Mouse (Mus musculus): ENCODE data around the gene Slc25a33. TPM values are rescaled to one million over a fixed set of nuclear protein-coding genes. Genes with fewer than 3 reads are reported as not detected.
A peak's percentile ranks its signal among the peaks of the same experiment; 100 is the strongest.

The Slc25a33 gene
- polyA plus RNA-seq, 1 experiment from 2014 or later, result 22.0 TPM

DNA sequence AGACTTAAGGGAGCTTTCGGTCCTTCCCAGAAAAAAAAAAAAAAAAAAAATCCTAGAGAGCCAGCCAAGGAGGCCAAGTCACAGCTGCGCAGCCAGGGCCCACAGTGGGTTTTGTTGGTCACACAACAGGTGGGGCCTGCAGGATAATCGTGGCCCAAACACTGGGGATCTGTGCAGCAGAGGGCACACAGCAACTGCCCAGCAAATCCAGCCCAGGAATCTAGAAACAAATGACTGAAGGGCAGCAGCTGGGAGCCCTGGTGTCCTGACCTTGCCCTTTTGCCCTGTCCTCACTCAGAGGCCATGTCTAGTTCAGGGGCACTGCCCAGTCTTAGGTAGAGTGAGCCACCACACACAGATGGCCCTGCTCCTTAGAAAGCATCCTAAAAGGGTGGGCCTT, 41.8 kb downstream of the Slc25a33 start:
- Histone ChIP-seq H3K27ac (ENCODE audit: low read depth, low read length) (no peak overlapping the region), H3K9ac (ENCODE audit: low read length) (no peak overlapping the region), H3K36me3 (ENCODE audit: control insufficient read depth, insufficient read depth, low read length) (peaks cover 24% of the 10 kb centered on the region), H3K4me3 (ENCODE audit: low read depth, low read length) (no peak overlapping the region), H3K4me1 (ENCODE audit: control insufficient read depth, insufficient read depth, low read length) (peaks cover 38% of the 10 kb centered on the region), H3K9me3 (ENCODE audit: control insufficient read depth, low read length) (no peaks in the 10 kb centered on the region), H3K27me3 (ENCODE audit: control insufficient read depth, insufficient read depth, low read length) (no peaks in the 10 kb centered on the region), H3K4me2 (ENCODE audit: low read depth) (no peak overlapping the region)
- ATAC-seq (ENCODE audit: insufficient read depth, low FRiP score, low TSS enrichment), result no peak
- no peak for DNase-seq (ENCODE audit: low spot score)
- WGBS, result 97% methylated on average over 3 of the region's 3 CpGs

DNA sequence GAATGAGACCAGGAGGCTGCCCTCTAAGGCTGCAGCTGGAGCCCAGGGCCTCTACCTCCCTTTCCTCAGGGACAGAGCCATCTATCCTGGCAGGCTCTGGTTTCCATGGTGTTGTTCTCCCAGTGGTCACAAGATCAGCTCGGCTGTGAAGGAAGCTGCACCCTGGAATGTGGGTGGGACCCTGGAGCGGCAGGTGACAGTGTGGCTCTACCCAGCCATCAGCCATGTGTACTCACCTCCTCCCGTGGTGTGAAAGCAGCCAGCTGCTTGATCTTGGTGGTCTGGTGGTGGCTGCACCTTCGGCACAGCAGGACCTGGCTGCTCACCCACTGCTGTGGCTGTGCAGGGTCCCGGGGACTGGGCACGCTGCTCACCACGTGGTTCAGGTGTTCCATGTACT, 43.2 kb downstream of the Slc25a33 start:
- no peak for DNase-seq (ENCODE audit: low spot score)
- Histone ChIP-seq H3K4me1 (ENCODE audit: control insufficient read depth, insufficient read depth, low read length) (peaks cover 27% of the 10 kb centered on the region), H3K4me3 (ENCODE audit: low read depth, low read length) (no peak overlapping the region), H3K27ac (ENCODE audit: low read depth, low read length) (no peak overlapping the region), H3K4me2 (ENCODE audit: low read depth) (no peak overlapping the region), H3K9me3 (ENCODE audit: control insufficient read depth, low read length) (no peaks in the 10 kb centered on the region), H3K9ac (ENCODE audit: low read length) (no peak overlapping the region), H3K36me3 (ENCODE audit: control insufficient read depth, insufficient read depth, low read length) (peaks cover 37% of the 10 kb centered on the region), H3K27me3 (ENCODE audit: control insufficient read depth, insufficient read depth, low read length) (no peaks in the 10 kb centered on the region)
- WGBS, result 85% methylated on average over 7 of the region's 7 CpGs
- ATAC-seq (ENCODE audit: insufficient read depth, low FRiP score, low TSS enrichment), result no peak

DNA sequence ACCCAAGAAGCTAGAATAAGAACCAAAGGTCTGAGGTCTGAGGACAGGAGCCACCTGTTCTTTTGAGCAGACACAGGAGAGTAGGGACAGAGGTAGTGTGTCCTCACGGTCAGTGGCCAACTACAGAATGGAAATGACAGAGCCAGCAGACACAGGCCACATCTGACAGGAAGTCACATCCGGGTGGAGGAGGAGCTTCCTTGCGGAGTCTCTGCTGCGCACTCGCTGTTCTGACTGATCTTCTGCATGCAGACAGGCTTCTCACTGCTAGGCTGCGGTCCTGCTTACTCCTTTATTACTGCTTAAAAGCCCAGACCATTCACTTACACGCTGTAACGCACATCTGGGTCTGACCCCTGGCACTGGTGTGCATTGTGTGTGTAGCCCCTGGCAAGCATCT, 45.3 kb downstream of the Slc25a33 start:
- Histone ChIP-seq H3K4me1 (ENCODE audit: control insufficient read depth, insufficient read depth, low read length) (peaks cover 10% of the 10 kb centered on the region), H3K4me2 (ENCODE audit: low read depth) (no peak overlapping the region), H3K9ac (ENCODE audit: low read length) (no peak overlapping the region), H3K36me3 (ENCODE audit: control insufficient read depth, insufficient read depth, low read length) (peaks cover 43% of the 10 kb centered on the region), H3K27me3 (ENCODE audit: control insufficient read depth, insufficient read depth, low read length) (no peaks in the 10 kb centered on the region), H3K27ac (ENCODE audit: low read depth, low read length) (no peak overlapping the region), H3K9me3 (ENCODE audit: control insufficient read depth, low read length) (no peaks in the 10 kb centered on the region), H3K4me3 (ENCODE audit: low read depth, low read length) (no peak overlapping the region)
- 75% methylated on average over 8 of the region's 8 CpGs for WGBS
- ATAC-seq (ENCODE audit: insufficient read depth, low FRiP score, low TSS enrichment) (no peak), DNase-seq (ENCODE audit: low spot score) (no peak)

DNA sequence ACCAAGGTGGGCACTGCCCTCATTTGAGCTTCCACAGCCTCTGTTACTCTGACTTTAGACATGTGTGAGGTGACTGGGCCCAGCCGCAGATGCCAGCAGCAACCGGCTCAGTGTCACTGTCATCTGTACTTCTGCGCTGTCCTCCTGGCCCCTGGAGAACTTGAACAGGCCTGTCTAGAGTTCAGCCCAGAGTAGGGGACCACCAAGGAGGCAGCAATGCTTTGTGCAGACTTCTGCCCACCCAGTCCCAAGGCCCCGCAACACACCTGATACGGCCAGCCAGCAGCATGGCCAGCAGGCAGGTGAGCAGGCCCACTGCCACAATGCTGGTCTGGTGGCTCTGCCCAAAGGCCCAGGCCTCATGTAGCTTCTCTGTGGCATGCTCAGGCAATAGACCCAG, 46.4 kb downstream of the Slc25a33 start:
- Histone ChIP-seq H3K27ac (ENCODE audit: low read depth, low read length) (no peak overlapping the region), H3K4me3 (ENCODE audit: low read depth, low read length) (no peak overlapping the region), H3K4me1 (ENCODE audit: control insufficient read depth, insufficient read depth, low read length) (peaks cover 3% of the 10 kb centered on the region; the same call in 1 of the 2 replicates), H3K9me3 (ENCODE audit: control insufficient read depth, low read length) (no peaks in the 10 kb centered on the region), H3K4me2 (ENCODE audit: low read depth) (no peak overlapping the region), H3K36me3 (ENCODE audit: control insufficient read depth, insufficient read depth, low read length) (peaks cover 43% of the 10 kb centered on the region), H3K27me3 (ENCODE audit: control insufficient read depth, insufficient read depth, low read length) (no peaks in the 10 kb centered on the region), H3K9ac (ENCODE audit: low read length) (no peak overlapping the region)
- DNase-seq (ENCODE audit: low spot score), result no peak
- no peak for ATAC-seq (ENCODE audit: insufficient read depth, low FRiP score, low TSS enrichment)
- WGBS, result 100% methylated on average over 5 of the region's 5 CpGs

DNA sequence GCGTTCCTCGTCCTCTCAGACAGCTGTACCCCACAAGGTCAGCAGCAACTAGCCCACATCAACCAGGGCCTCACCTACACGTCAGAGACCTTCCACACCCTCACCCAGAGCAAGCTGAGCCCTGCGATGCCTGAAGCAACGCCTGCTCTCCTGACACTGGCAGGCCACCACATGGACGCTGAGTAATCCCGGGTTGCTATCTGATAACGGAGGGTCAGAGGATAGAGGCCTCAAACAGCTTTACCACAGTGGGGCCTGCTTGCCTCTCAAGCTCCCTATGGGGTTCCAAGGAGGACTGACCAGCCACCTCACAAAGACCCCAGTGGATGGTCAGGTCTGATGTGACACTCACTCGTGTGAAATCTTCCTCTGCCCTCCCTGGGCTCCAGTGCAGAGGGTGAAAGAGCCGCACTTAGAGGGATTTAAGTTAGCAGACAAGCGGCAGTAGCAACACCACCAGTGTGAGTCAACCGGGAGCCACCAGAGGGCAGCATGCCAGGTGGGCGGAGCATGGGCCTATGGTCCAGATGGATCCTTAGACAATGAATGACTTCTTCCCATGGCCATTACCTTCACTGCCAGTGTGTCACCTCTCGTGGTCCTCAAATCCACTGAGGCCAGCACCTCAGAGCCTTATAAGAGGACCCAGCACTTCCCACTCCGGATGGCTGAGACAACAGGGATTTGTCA, 48.3 kb downstream of the Slc25a33 start:
- WGBS, result 74% methylated on average over 15 of the region's 15 CpGs

DNA sequence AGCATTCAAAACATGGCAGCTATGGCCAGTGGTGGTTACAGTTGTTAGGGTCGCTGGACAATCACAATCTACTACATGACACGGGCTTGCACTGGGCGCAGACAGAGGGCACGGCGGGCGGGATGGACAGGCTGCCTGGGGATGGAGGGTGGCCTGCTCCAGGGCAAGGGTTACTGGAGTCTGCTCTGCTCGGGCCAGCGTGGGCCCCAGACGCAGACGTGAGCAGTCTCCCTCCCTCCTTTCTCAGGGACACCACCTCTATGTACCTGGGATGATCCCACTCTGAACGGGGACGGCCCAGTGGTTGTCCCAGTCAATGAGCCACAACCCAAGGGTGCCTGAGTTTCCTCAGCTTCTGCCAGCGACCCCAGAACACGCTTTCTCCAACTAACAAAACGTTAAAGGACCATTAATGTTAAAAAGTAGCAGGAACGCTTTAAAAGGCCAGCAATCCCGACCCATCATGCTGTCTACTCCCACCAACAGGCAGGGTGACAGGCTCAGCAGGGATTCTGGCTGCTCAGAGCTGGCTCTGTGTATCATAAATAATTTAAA, 49.1 kb downstream of the Slc25a33 start:
- no peaks in the 10 kb centered on the region for H3K4me1 ChIP-seq (ENCODE audit: control insufficient read depth, insufficient read depth, low read length)
- ATAC-seq (ENCODE audit: insufficient read depth, low FRiP score, low TSS enrichment), result no peak
- DNase-seq (ENCODE audit: low spot score), result no peak
- H3K27ac ChIP-seq (ENCODE audit: low read depth, low read length), result no peak overlapping the region
- H3K27me3 ChIP-seq (ENCODE audit: control insufficient read depth, insufficient read depth, low read length), result no peaks in the 10 kb centered on the region
- no peak overlapping the region for H3K4me3 ChIP-seq (ENCODE audit: low read depth, low read length)
- H3K4me2 ChIP-seq (ENCODE audit: low read depth), result no peak overlapping the region
- 94% methylated on average over 17 of the region's 17 CpGs for WGBS
- H3K9me3 ChIP-seq (ENCODE audit: control insufficient read depth, low read length), result no peaks in the 10 kb centered on the region
- peaks cover 42% of the 10 kb centered on the region for H3K36me3 ChIP-seq (ENCODE audit: control insufficient read depth, insufficient read depth, low read length)
- H3K9ac ChIP-seq (ENCODE audit: low read length), result no peak overlapping the region

More for the DNA sequence above, 48.3 kb downstream of the Slc25a33 start:
- Histone ChIP-seq H3K9me3 (ENCODE audit: control insufficient read depth, low read length) (no peaks in the 10 kb centered on the region), H3K27me3 (ENCODE audit: control insufficient read depth, insufficient read depth, low read length) (no peaks in the 10 kb centered on the region), H3K27ac (ENCODE audit: low read depth, low read length) (no peak overlapping the region), H3K9ac (ENCODE audit: low read length) (no peak overlapping the region), H3K4me3 (ENCODE audit: low read depth, low read length) (no peak overlapping the region), H3K4me2 (ENCODE audit: low read depth) (no peak overlapping the region), H3K4me1 (ENCODE audit: control insufficient read depth, insufficient read depth, low read length) (no peaks in the 10 kb centered on the region), H3K36me3 (ENCODE audit: control insufficient read depth, insufficient read depth, low read length) (peaks cover 41% of the 10 kb centered on the region)
- DNase-seq (ENCODE audit: low spot score) (peak; percentile 63), ATAC-seq (ENCODE audit: insufficient read depth, low FRiP score, low TSS enrichment) (no peak)

DNA sequence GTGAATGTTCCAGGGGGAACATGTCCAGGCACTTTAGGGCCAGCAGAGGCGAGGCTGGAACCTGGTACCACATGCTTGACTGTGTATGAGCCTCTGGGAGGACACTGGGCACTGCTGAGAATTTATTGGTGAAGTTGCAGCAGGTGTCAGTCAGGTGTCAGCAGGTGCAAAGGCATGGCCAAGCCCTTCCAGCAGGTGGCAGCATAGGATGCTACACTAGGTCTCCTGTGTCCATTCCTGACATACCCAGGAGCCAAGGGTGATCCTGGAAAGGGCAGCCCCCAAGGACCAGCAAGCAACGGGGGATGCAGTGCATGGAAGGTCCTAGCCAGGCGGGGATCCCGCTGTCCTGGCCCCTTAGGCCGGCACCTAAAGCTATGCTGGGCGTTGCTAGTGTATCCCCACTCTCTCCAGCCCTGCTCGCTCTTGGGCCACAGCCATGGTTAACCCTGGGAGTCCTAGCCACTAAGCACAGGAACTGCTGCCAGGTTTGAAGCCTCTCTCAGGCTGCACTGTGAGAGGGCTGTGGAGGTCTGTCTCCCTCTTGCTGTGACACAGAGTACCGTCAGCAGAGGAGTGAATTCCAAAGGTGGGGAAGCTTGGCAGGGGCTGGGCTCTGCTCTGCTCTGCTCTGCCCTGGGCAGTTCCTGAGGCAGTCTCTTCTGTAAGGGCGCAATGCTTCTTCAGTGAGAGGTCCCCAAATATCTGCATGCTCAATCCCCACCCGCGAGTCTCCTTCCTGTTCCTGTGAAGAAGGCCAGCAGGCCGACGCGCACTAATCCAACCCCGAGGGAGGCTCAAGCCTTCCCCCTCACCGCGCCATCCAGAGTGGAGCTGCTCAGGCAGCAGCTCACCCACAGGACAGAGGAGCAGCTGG, 50.0 kb downstream of the Slc25a33 start:
- Histone ChIP-seq H3K4me1 (ENCODE audit: control insufficient read depth, insufficient read depth, low read length) (no peaks in the 10 kb centered on the region), H3K9me3 (ENCODE audit: control insufficient read depth, low read length) (no peaks in the 10 kb centered on the region), H3K27me3 (ENCODE audit: control insufficient read depth, insufficient read depth, low read length) (no peaks in the 10 kb centered on the region), H3K4me3 (ENCODE audit: low read depth, low read length) (no peak overlapping the region), H3K27ac (ENCODE audit: low read depth, low read length) (no peak overlapping the region), H3K4me2 (ENCODE audit: low read depth) (no peak overlapping the region), H3K36me3 (ENCODE audit: control insufficient read depth, insufficient read depth, low read length) (peaks cover 38% of the 10 kb centered on the region), H3K9ac (ENCODE audit: low read length) (no peak overlapping the region)
- DNase-seq (ENCODE audit: low spot score) (no peak), ATAC-seq (ENCODE audit: insufficient read depth, low FRiP score, low TSS enrichment) (no peak)
- 77% methylated on average over 17 of the region's 17 CpGs for WGBS

DNA sequence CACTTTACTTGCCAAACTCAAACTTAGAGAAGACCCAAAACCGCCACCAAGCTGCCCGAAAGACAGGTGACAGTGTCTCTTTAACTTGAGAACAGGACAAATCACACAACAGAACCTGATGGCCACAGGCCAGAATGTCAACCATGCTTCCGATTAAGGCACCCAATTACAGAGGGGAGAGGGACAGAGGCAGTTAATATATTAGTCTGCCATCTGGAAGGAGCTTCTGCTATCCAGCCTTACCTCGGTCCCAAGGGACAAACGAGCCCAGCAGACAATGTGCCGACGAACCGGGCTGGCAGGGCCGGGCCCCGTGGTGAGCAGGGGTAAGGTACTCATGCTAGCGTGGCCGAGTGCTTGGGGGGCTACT, 51.1 kb downstream of the Slc25a33 start:
- ATAC-seq (ENCODE audit: insufficient read depth, low FRiP score, low TSS enrichment) (no peak), DNase-seq (ENCODE audit: low spot score) (no peak)
- no peak overlapping the region for H3K27ac ChIP-seq (ENCODE audit: low read depth, low read length)
- no peak overlapping the region for H3K4me3 ChIP-seq (ENCODE audit: low read depth, low read length)
- H3K4me1 ChIP-seq (ENCODE audit: control insufficient read depth, insufficient read depth, low read length), result no peaks in the 10 kb centered on the region
- H3K36me3 ChIP-seq (ENCODE audit: control insufficient read depth, insufficient read depth, low read length), result peaks cover 41% of the 10 kb centered on the region
- H3K9ac ChIP-seq (ENCODE audit: low read length), result no peak overlapping the region
- 80% methylated on average over 12 of the region's 12 CpGs for WGBS
- H3K4me2 ChIP-seq (ENCODE audit: low read depth), result no peak overlapping the region
- no peaks in the 10 kb centered on the region for H3K9me3 ChIP-seq (ENCODE audit: control insufficient read depth, low read length)
- no peaks in the 10 kb centered on the region for H3K27me3 ChIP-seq (ENCODE audit: control insufficient read depth, insufficient read depth, low read length)

Data from neural tube, embryonic 11.5 days (tissue).